Mouse (Mus musculus) limb, embryonic 12.5 days (tissue): ENCODE results near the gene Fam184a. TPM values are rescaled to one million over a fixed set of nuclear protein-coding genes. Genes with fewer than 3 reads are reported as not detected.

ENCODE experiments used
- ATAC-seq: fragments of 200-750 bp; cut with Nextera tagmentation; 2 replicates; pipeline ENCODE4 v1.8.0; 2017; ENCODE audit warnings: low read depth, moderate TSS enrichment; ENCODE audit not compliant: insufficient number of reproducible peaks, insufficient read depth, low FRiP score, low TSS enrichment
- H3K27ac ChIP-seq: fragments of 300-500 bp; sonication (generic); 2 replicates; pipeline ENCODE4 v1.5.1; 2016; ENCODE audit warnings: mild to moderate bottlenecking, moderate library complexity
- H3K27me3 ChIP-seq: fragments of 300-500 bp; sonication (generic); 2 replicates; pipeline ENCODE4 v1.6.1; 2016; ENCODE audit warnings: mild to moderate bottlenecking, moderate library complexity
- H3K36me3 ChIP-seq: fragments of 300-500 bp; sonication (generic); 2 replicates; pipeline ENCODE4 v1.6.1; 2016; ENCODE audit warnings: mild to moderate bottlenecking, moderate library complexity
- H3K4me1 ChIP-seq: fragments of 300-500 bp; sonication (generic); replicated peaks from 2 replicates; pipeline ENCODE4 v1.6.1; 2016
- H3K4me2 ChIP-seq: fragments of 300-500 bp; sonication (generic); 2 replicates; pipeline ENCODE4 v1.6.1; 2016; ENCODE audit warnings: mild to moderate bottlenecking, moderate library complexity
- H3K4me3 ChIP-seq: fragments of 300-500 bp; sonication (generic); replicated peaks from 2 replicates; pipeline ENCODE4 v1.5.1; 2016; ENCODE audit warnings: mild to moderate bottlenecking
- H3K9ac ChIP-seq: fragments of 300-500 bp; sonication (generic); replicated peaks from 2 replicates; pipeline ENCODE4 v1.6.1; 2016; ENCODE audit warnings: mild to moderate bottlenecking, moderate library complexity
- H3K9me3 ChIP-seq: fragments of 300-500 bp; sonication (generic); 2 replicates; pipeline ENCODE4 v1.6.1; 2016; ENCODE audit warnings: mild to moderate bottlenecking, moderate library complexity
- WGBS: fragments of 180-500 bp; shearing (Covaris S2); methylation state at CpG from one replicate; pipeline ENCODE4 v1.1.7; 2016; 5-methylcytosine and 5-hydroxymethylcytosine counted together
- polyA plus RNA-seq: library from polyadenylated mRNA; unstranded; fragments of >200 nt; fragmentation: Nextera tagmentation; extraction: Ambion mirVana; gene quantifications from 2 replicates; pipeline ENCODE4 v1.2.1, GENCODE M21; 2016

Gene Fam184a
- polyA plus RNA-seq, 1 experiment from 2014 or later: 8.6 TPM

- no peak overlapping the region for H3K27ac ChIP-seq
Observed at GRCm38 (mm10) chr10:53746039-53746438, 4.9 kb downstream of the Fam184a start.

GRCm38 (mm10) chr10:53742961-53743360, 8.0 kb downstream of the Fam184a start:
- Histone ChIP-seq H3K27me3 (no peaks in the 10 kb centered on the region), H3K9me3 (no peaks in the 10 kb centered on the region), H3K36me3 (no peaks in the 10 kb centered on the region), H3K27ac (no peak overlapping the region), H3K4me1 (0 out of 2 replicates have a peak, but pooled peaks cover 8% of the 10 kb centered on the region), H3K4me2 (no peak overlapping the region), H3K9ac (no peak overlapping the region), H3K4me3 (no peak overlapping the region)
- 85% methylated on average over 5 of the region's 5 CpGs for WGBS
- ATAC-seq: no peak

More at GRCm38 (mm10) chr10:53746039-53746438, 4.9 kb downstream of the Fam184a start:
- WGBS: 83% methylated on average over 6 of the region's 6 CpGs
- Histone ChIP-seq H3K27me3 (peaks cover 9% of the 10 kb centered on the region), H3K4me3 (no peak overlapping the region), H3K9me3 (no peaks in the 10 kb centered on the region), H3K36me3 (no peaks in the 10 kb centered on the region), H3K4me2 (no peak overlapping the region), H3K4me1 (peaks cover 19% of the 10 kb centered on the region; the same call in 1 of the 2 replicates), H3K9ac (no peak overlapping the region)
- no peak for ATAC-seq

DNA sequence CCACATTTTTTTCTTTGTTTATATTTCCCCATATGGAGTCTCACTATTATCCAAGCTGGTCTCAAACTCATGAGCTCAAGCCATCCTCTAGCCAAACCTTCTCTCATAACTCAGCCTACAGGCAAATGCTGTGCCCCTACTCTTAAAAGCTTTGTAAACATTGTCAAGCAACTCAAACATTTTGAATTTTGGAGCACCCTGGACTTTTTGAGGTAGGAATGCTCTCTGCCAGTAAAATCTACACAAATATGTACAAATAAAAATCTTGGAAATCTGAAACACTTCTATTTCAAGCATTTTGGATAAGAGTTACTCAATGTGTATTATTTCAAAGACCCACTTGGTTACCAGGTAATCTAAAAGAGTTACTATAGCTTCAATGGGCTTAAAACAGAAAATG, 10.9 kb downstream of the Fam184a start:
- H3K4me2 ChIP-seq: no peak overlapping the region
- H3K27me3 ChIP-seq: no peaks in the 10 kb centered on the region
- H3K27ac ChIP-seq: no peak overlapping the region
- no peak for ATAC-seq
- H3K4me1 ChIP-seq: 0 out of 2 replicates have a peak, but pooled peaks cover 5% of the 10 kb centered on the region
- 0 out of 2 replicates have a peak, but pooled peaks cover 2% of the 10 kb centered on the region for H3K9me3 ChIP-seq
- H3K9ac ChIP-seq: no peak overlapping the region
- no peaks in the 10 kb centered on the region for H3K36me3 ChIP-seq
- H3K4me3 ChIP-seq: no peak overlapping the region

GRCm38 (mm10) chr10:53738842-53739241, 12.1 kb downstream of the Fam184a start:
- Histone ChIP-seq H3K9me3 (0 out of 2 replicates have a peak, but pooled peaks cover 2% of the 10 kb centered on the region), H3K9ac (no peak overlapping the region), H3K27me3 (no peaks in the 10 kb centered on the region), H3K4me3 (no peak overlapping the region), H3K4me2 (no peak overlapping the region), H3K4me1 (0 out of 2 replicates have a peak, but pooled peaks cover 5% of the 10 kb centered on the region), H3K36me3 (no peaks in the 10 kb centered on the region), H3K27ac (no peak overlapping the region)
- WGBS: 68% methylated on average over 8 of the region's 8 CpGs
- no peak for ATAC-seq

DNA sequence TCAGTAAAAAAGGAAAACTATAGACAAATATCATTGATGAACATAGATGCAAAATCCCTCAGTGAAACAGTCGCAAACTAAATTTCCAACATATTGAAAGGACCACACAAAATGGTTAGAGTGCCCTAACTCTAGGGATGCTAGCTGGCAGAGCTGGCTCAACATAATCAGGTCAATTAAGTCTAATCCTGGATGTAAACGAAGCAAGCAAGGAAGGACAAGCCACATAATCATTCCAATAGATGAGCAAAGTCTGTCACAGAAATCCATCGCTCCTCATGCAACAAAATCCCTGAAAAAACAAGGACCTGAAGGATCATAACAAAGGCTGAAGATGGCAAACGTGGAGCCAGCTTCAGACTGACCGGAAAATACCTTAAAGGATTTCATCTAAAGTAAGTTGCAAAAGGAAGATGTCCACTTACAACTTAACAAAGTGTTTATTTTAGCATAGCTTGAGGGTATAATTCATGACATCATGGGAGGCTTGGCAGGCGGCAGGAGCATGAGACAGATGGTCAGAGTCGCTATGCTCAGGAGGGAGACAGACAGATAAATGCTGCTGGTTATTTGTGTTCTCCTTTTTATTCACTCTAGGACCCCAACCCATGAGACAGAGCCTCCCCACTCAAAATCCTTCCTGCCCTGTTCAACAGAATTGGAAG, 15.6 kb downstream of the Fam184a start:
- Histone ChIP-seq H3K4me1 (0 out of 2 replicates have a peak, but pooled peaks cover 5% of the 10 kb centered on the region), H3K4me3 (no peak overlapping the region), H3K9ac (no peak overlapping the region), H3K27me3 (no peaks in the 10 kb centered on the region), H3K4me2 (no peak overlapping the region), H3K36me3 (no peaks in the 10 kb centered on the region), H3K27ac (no peak overlapping the region), H3K9me3 (0 out of 2 replicates have a peak, but pooled peaks cover 2% of the 10 kb centered on the region)
- WGBS: 82% methylated on average over 7 of the region's 7 CpGs
- no peak for ATAC-seq

- Histone ChIP-seq H3K36me3 (no peaks in the 10 kb centered on the region), H3K9ac (no peak overlapping the region), H3K9me3 (no peaks in the 10 kb centered on the region), H3K4me3 (no peak overlapping the region), H3K27me3 (no peaks in the 10 kb centered on the region), H3K4me1 (peaks cover 5% of the 10 kb centered on the region; the same call in 1 of the 2 replicates), H3K27ac (no peak overlapping the region), H3K4me2 (no peak overlapping the region)
- 91% methylated on average over 7 of the region's 7 CpGs for WGBS
- ATAC-seq: no peak
Observed at GRCm38 (mm10) chr10:53732324-53732723, 18.6 kb downstream of the Fam184a start.

- no peak overlapping the region for H3K4me2 ChIP-seq
- H3K9ac ChIP-seq: no peak overlapping the region
- H3K27me3 ChIP-seq: no peaks in the 10 kb centered on the region
- no peak overlapping the region for H3K27ac ChIP-seq
- H3K4me1 ChIP-seq: peaks cover 5% of the 10 kb centered on the region; the same call in 1 of the 2 replicates
- no peak for ATAC-seq
- WGBS: 52% methylated on average over 1 of the region's 1 CpGs
- no peaks in the 10 kb centered on the region for H3K36me3 ChIP-seq
- H3K9me3 ChIP-seq: no peaks in the 10 kb centered on the region
- no peak overlapping the region for H3K4me3 ChIP-seq
Observed at GRCm38 (mm10) chr10:53728883-53729282, 22.0 kb downstream of the Fam184a start.

GRCm38 (mm10) chr10:53725301-53725700, 25.6 kb downstream of the Fam184a start:
- 34% methylated on average over 2 of the region's 2 CpGs for WGBS
- no peak overlapping the region for H3K4me2 ChIP-seq
- H3K9me3 ChIP-seq: no peaks in the 10 kb centered on the region
- peaks cover 5% of the 10 kb centered on the region; the same call in 1 of the 2 replicates for H3K4me1 ChIP-seq
- ATAC-seq: no peak
- no peak overlapping the region for H3K27ac ChIP-seq
- no peak overlapping the region for H3K4me3 ChIP-seq
- no peak overlapping the region for H3K9ac ChIP-seq
- no peaks in the 10 kb centered on the region for H3K27me3 ChIP-seq
- no peaks in the 10 kb centered on the region for H3K36me3 ChIP-seq

- WGBS: 91% methylated on average over 9 of the region's 9 CpGs
- no peak overlapping the region for H3K27ac ChIP-seq
- no peaks in the 10 kb centered on the region for H3K9me3 ChIP-seq
- no peak overlapping the region for H3K4me3 ChIP-seq
- no peak for ATAC-seq
- no peak overlapping the region for H3K9ac ChIP-seq
- H3K36me3 ChIP-seq: no peaks in the 10 kb centered on the region
- no peaks in the 10 kb centered on the region for H3K27me3 ChIP-seq
- no peak overlapping the region for H3K4me2 ChIP-seq
- no peaks in the 10 kb centered on the region for H3K4me1 ChIP-seq
Observed at GRCm38 (mm10) chr10:53704516-53704915, 46.4 kb downstream of the Fam184a start.

- H3K27ac ChIP-seq: no peak overlapping the region
- WGBS: 89% methylated on average over 10 of the region's 10 CpGs
- H3K9me3 ChIP-seq: no peaks in the 10 kb centered on the region
- no peaks in the 10 kb centered on the region for H3K36me3 ChIP-seq
- no peak overlapping the region for H3K4me3 ChIP-seq
- no peak for ATAC-seq
- no peaks in the 10 kb centered on the region for H3K4me1 ChIP-seq
- H3K27me3 ChIP-seq: no peaks in the 10 kb centered on the region
- no peak overlapping the region for H3K4me2 ChIP-seq
- H3K9ac ChIP-seq: no peak overlapping the region
Observed at GRCm38 (mm10) chr10:53698531-53698930, 52.4 kb downstream of the Fam184a start.

DNA sequence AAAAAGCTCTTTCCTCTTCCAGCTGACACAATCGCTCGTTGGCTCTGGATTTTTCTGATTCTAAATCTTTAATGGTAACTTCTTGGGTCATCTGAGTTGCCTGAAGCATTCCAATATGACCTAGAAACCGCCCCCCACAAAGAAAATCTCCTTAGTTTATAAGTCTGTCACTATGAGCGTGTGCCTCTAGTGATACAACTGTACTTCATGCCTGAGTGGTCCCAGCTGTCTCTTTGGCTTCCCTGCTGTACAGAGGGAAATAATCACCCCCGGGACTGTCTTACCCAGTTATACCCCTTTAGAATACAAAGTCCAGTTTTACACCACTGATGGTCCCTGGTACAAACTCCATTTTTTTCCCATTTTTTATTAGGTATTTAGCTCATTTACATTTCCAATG, 56.2 kb downstream of the Fam184a start:
- Histone ChIP-seq H3K9ac (no peak overlapping the region), H3K4me2 (no peak overlapping the region), H3K9me3 (no peaks in the 10 kb centered on the region), H3K27me3 (no peaks in the 10 kb centered on the region), H3K4me1 (no peaks in the 10 kb centered on the region), H3K4me3 (no peak overlapping the region), H3K36me3 (no peaks in the 10 kb centered on the region), H3K27ac (no peak overlapping the region)
- WGBS: 84% methylated on average over 5 of the region's 5 CpGs
- ATAC-seq: no peak

DNA sequence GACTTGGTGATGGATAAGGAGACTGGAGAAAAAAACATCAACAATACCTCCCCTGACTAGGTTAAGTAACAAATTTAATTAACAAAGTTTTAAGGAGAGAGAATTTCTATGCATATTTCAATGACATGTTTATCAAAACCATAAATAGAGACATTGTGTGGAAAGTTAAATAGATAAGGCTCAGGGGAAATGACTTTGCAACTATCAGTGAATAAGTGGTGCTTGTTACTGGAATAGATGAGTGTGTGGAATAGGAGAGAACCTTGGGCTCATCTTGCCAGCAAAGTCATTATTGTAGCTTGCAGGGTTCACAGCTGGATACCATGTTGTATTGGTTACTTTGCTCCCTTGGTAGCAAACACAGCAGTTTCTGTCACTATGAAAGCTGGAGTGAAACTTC, 59.7 kb downstream of the Fam184a start:
- H3K4me2 ChIP-seq: no peak overlapping the region

More for the DNA sequence above, 59.7 kb downstream of the Fam184a start:
- Histone ChIP-seq H3K4me3 (no peak overlapping the region), H3K27me3 (no peaks in the 10 kb centered on the region), H3K36me3 (no peaks in the 10 kb centered on the region), H3K9me3 (no peaks in the 10 kb centered on the region), H3K4me1 (no peaks in the 10 kb centered on the region), H3K9ac (no peak overlapping the region), H3K27ac (no peak overlapping the region)
- no peak for ATAC-seq
